Mouse (Mus musculus) bone marrow, adult 2 months (tissue): ENCODE measurements around the gene Fmnl2.

Source experiments
- CTCF ChIP-seq: fragments of 200-500 bp; IDR thresholded peaks from 2 replicates; pipeline ENCODE4 v1.5.1; 2011; ENCODE audit warnings: low read length, control low read depth; ENCODE audit not compliant: control insufficient read depth, insufficient read depth
- POLR2A ChIP-seq: fragments of 200-500 bp; IDR thresholded peaks from 2 replicates; pipeline ENCODE4 v1.6.1; 2011; ENCODE audit warnings: low read depth, mild to moderate bottlenecking, control low read depth, low read length, borderline replicate concordance; ENCODE audit not compliant: control insufficient read depth

- TF ChIP-seq CTCF (no peak), POLR2A (no peak)
These were observed 18.6 kb upstream of the Fmnl2 start for GRCm38 (mm10) chr2:52839074-52839473.
